Mouse (Mus musculus) forebrain, embryonic 14.5 days (tissue): ENCODE results near the gene Trmt10a. TPM values are rescaled to one million over a fixed set of nuclear protein-coding genes. Genes with fewer than 3 reads are reported as not detected.

Experiments
- ATAC-seq: fragments of 200-750 bp; cut with Nextera tagmentation; 2 replicates; pipeline ENCODE4 v1.8.0; 2017; ENCODE audit warnings: mild to moderate bottlenecking, moderate library complexity
- DNase-seq: peaks from one replicate; pipeline ENCODE4 v3.0.0-alpha.2; 2015; ENCODE audit warnings: low spot score
- H3K27ac ChIP-seq: fragments of 300-500 bp; sonication (generic); 2 replicates; pipeline ENCODE4 v1.5.1; 2014; ENCODE audit warnings: low read depth, mild to moderate bottlenecking, control low read depth, low read length, moderate library complexity
- H3K27me3 ChIP-seq: fragments of 300-500 bp; sonication (generic); replicated peaks from 2 replicates; pipeline ENCODE4 v1.6.1; 2014; ENCODE audit warnings: low read length, control low read depth, mixed read lengths; ENCODE audit not compliant: control insufficient read depth, insufficient read depth
- H3K36me3 ChIP-seq: fragments of 300-500 bp; sonication (generic); 2 replicates; pipeline ENCODE4 v1.6.1; 2014; ENCODE audit warnings: low read length, control low read depth; ENCODE audit not compliant: control insufficient read depth, insufficient read depth
- H3K4me1 ChIP-seq: fragments of 300-500 bp; sonication (generic); 2 replicates; pipeline ENCODE4 v1.6.1; 2014; ENCODE audit warnings: antibody characterized with exemption, low read length, control low read depth; ENCODE audit not compliant: control insufficient read depth, insufficient read depth
- H3K4me2 ChIP-seq: fragments of 300-500 bp; sonication (generic); 2 replicates; pipeline ENCODE4 v1.6.1; 2014; ENCODE audit warnings: mild to moderate bottlenecking, control low read depth, low read length
- H3K4me3 ChIP-seq: fragments of 300-500 bp; sonication (generic); 2 replicates; pipeline ENCODE4 v1.5.1; 2014; ENCODE audit warnings: low read depth, low read length, control low read depth
- H3K9ac ChIP-seq: fragments of 300-500 bp; sonication (generic); 2 replicates; pipeline ENCODE4 v1.6.1; 2014; ENCODE audit warnings: mild to moderate bottlenecking, low read length, control low read depth, moderate library complexity
- H3K9me3 ChIP-seq: fragments of 300-500 bp; sonication (generic); replicated peaks from 2 replicates; pipeline ENCODE4 v1.6.1; 2016; ENCODE audit warnings: low read length, control low read depth, mixed read lengths; ENCODE audit not compliant: control insufficient read depth
- WGBS: fragments of 180-500 bp; shearing (Covaris S2); extraction: QIAGEN DNeasy Blood & Tissue Kit; methylation state at CpG from one replicate; pipeline ENCODE4 v1.1.7; 2014; 5-methylcytosine and 5-hydroxymethylcytosine counted together
- polyA plus RNA-seq: library from polyadenylated mRNA; unstranded; fragments of >200 nt; fragmentation: Nextera tagmentation; extraction: Ambion mirVana; gene quantifications from 2 replicates; pipeline ENCODE4 v1.2.1, GENCODE M21; 2014

Trmt10a gene
- 6.0 and 9.5 TPM in 2 replicates for polyA plus RNA-seq

DNA sequence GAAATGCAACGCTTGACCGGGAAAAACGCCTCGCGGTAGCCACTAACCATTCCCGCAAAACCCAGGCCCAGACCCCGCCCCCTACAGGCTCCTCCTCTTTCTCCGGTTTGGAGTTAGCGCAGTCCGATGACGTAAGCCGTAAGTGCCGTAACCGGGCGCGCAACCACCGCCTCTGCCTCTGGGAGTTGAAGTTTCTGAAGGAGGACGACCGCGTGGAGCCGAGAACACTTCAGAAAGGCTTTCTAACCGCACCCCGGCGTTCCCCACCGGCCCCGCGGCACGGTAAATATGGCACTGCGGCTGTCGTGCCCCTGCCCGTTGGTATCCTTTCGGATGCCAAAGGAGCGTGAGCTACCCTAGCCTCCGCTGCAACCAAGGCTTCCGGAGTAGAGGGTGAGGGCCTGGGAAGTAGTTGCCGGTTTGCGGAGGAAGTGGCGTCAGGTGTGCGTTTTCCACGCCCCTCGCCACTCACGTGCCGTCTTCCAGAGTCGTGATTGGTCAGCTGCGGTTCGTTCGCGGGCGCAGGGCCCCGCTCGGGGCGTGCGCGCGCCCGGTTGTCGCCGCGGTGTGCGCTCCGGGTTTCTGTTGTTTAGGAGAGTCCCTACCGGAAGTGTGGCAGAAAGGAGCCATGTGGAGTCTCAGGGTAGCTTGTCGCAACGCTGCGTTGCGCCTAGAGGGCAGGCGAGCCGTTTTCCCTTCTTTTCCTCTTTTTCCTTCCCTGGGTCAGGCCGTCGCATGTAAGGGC lies at the start of gene Trmt10a:
TSS of gene Trmt10a (plus strand) at position 134 of the 745 bp plus-strand sequence.
- Histone ChIP-seq H3K4me3 (peak within 1 kb of the TSS; percentile 51), H3K4me2 (peak within 1 kb of the TSS; percentile 78), H3K9me3 (no peaks in the 10 kb centered on the region), H3K36me3 (no peaks in the 10 kb centered on the region), H3K27ac (peak within 1 kb of the TSS; percentile 99), H3K9ac (peak within 1 kb of the TSS; percentile 80), H3K27me3 (no peaks in the 10 kb centered on the region), H3K4me1 (no peaks in the 10 kb centered on the region; the same call in 1 of the 2 replicates)
- peak; percentile 98 for ATAC-seq
- under 1% methylated on average over 69 of the region's 70 CpGs for WGBS
- DNase-seq, result peak; percentile 99

- ATAC-seq (peak; percentile 32; the same call in 1 of the 2 replicates), DNase-seq (peak; percentile 33)
- H3K4me1 ChIP-seq, result no peaks in the 10 kb centered on the region
- no peaks in the 10 kb centered on the region for H3K9me3 ChIP-seq
- H3K27me3 ChIP-seq, result no peaks in the 10 kb centered on the region
- WGBS, result 64% methylated on average over 3 of the region's 3 CpGs
- no peaks in the 10 kb centered on the region for H3K36me3 ChIP-seq
- H3K9ac ChIP-seq, result no peak overlapping the region
- H3K4me2 ChIP-seq, result no peak overlapping the region
- no peak overlapping the region for H3K4me3 ChIP-seq
- H3K27ac ChIP-seq, result no peak overlapping the region; the same call in 1 of the 2 replicates
These were observed 47.9 kb upstream of the Trmt10a start for GRCm38 (mm10) chr3:138095301-138095700.

DNA sequence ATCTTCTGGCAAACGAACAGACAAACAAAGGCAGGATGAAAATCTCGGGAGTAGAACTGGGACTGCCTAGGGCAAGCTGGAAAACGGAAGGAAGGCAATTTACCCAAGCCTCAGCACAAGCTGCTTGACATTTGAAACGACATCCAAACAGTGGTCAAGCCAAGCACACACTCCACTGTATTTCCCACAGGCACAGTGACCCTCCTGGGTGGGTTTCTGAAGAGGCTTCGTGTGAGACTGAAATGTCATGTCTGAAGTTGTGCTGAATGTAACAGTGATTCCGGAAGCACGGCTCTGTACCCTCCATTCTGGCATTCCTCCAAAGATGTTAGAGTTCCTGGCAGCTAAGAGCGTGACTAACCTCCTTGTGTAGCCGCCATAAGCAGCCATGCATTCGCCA lies 47.5 kb upstream of the Trmt10a start:
- ATAC-seq, result peak; percentile 65
- Histone ChIP-seq H3K9ac (no peak overlapping the region), H3K27me3 (no peaks in the 10 kb centered on the region), H3K4me2 (no peak overlapping the region), H3K27ac (peak overlapping the region; percentile 21; the same call in 1 of the 2 replicates), H3K9me3 (no peaks in the 10 kb centered on the region), H3K36me3 (no peaks in the 10 kb centered on the region), H3K4me3 (no peak overlapping the region), H3K4me1 (no peaks in the 10 kb centered on the region)
- 52% methylated on average over 10 of the region's 10 CpGs for WGBS
- DNase-seq, result peak; percentile 78

- ATAC-seq, result peak; percentile 10; the same call in 1 of the 2 replicates
- no peaks in the 10 kb centered on the region for H3K4me1 ChIP-seq
- H3K36me3 ChIP-seq, result no peaks in the 10 kb centered on the region
- no peak overlapping the region for H3K4me3 ChIP-seq
- no peaks in the 10 kb centered on the region for H3K27me3 ChIP-seq
- H3K27ac ChIP-seq, result no peak overlapping the region
- no peak for DNase-seq
- no peaks in the 10 kb centered on the region for H3K9me3 ChIP-seq
- no peak overlapping the region for H3K4me2 ChIP-seq
- 86% methylated on average over 19 of the region's 19 CpGs for WGBS
- no peak overlapping the region for H3K9ac ChIP-seq
These were observed 46.8 kb upstream of the Trmt10a start for GRCm38 (mm10) chr3:138096263-138097028.

GRCm38 (mm10) chr3:138097718-138098117 lies 45.5 kb upstream of the Trmt10a start:
- Histone ChIP-seq H3K27me3 (no peaks in the 10 kb centered on the region), H3K9ac (no peak overlapping the region), H3K27ac (no peak overlapping the region), H3K36me3 (no peaks in the 10 kb centered on the region), H3K4me3 (no peak overlapping the region), H3K4me2 (no peak overlapping the region), H3K4me1 (no peaks in the 10 kb centered on the region), H3K9me3 (no peaks in the 10 kb centered on the region)
- WGBS, result 83% methylated on average over 1 of the region's 1 CpGs
- DNase-seq, result no peak
- ATAC-seq, result no peak; the same call in 1 of the 2 replicates

- no peak overlapping the region for H3K4me2 ChIP-seq
- no peak overlapping the region for H3K27ac ChIP-seq
- no peaks in the 10 kb centered on the region for H3K36me3 ChIP-seq
- 82% methylated on average over 4 of the region's 4 CpGs for WGBS
- DNase-seq (no peak), ATAC-seq (no peak)
- H3K4me3 ChIP-seq, result no peak overlapping the region
- no peaks in the 10 kb centered on the region for H3K4me1 ChIP-seq
- no peaks in the 10 kb centered on the region for H3K9me3 ChIP-seq
- H3K9ac ChIP-seq, result no peak overlapping the region
- no peaks in the 10 kb centered on the region for H3K27me3 ChIP-seq
These were observed 41.3 kb upstream of the Trmt10a start for GRCm38 (mm10) chr3:138101936-138102335.

DNA sequence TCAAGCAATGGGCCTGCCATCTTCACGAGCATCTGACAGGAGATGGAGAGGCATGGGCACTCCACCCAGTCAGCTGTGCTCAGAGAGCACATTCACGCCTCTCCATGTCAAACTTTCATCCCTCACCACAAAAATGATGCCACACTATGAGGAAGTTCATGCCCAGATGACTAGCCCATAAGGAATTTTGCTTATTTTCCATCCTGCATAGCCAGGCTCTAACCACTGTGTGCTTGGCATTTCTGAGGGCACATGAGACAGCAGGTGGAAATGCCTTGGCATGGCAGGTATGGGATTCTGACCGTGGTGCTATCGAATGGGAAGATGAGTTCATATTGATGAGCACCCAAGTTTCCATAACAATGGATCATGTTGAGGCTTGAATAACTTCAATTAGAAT lies 39.6 kb upstream of the Trmt10a start:
- DNase-seq, result no peak
- Histone ChIP-seq H3K27ac (no peak overlapping the region), H3K4me1 (no peaks in the 10 kb centered on the region), H3K36me3 (no peaks in the 10 kb centered on the region), H3K4me2 (no peak overlapping the region), H3K4me3 (no peak overlapping the region), H3K9me3 (no peaks in the 10 kb centered on the region), H3K27me3 (no peaks in the 10 kb centered on the region), H3K9ac (no peak overlapping the region)
- 92% methylated on average over 4 of the region's 4 CpGs for WGBS
- ATAC-seq, result no peak

- WGBS, result 84% methylated on average over 5 of the region's 5 CpGs
- ATAC-seq, result no peak
- H3K27ac ChIP-seq, result no peak overlapping the region
These were observed 38.2 kb upstream of the Trmt10a start for GRCm38 (mm10) chr3:138105056-138105455.

GRCm38 (mm10) chr3:138106887-138107286 lies 36.4 kb upstream of the Trmt10a start:
- Histone ChIP-seq H3K4me2 (no peak overlapping the region), H3K27me3 (no peaks in the 10 kb centered on the region), H3K27ac (no peak overlapping the region), H3K9ac (no peak overlapping the region), H3K9me3 (no peaks in the 10 kb centered on the region), H3K4me1 (no peaks in the 10 kb centered on the region), H3K4me3 (no peak overlapping the region), H3K36me3 (no peaks in the 10 kb centered on the region)
- ATAC-seq (no peak), DNase-seq (no peak)
- 96% methylated on average over 10 of the region's 10 CpGs for WGBS

More at GRCm38 (mm10) chr3:138105056-138105455, 38.2 kb upstream of the Trmt10a start:
- H3K36me3 ChIP-seq, result no peaks in the 10 kb centered on the region
- no peak overlapping the region for H3K4me2 ChIP-seq
- H3K4me1 ChIP-seq, result no peaks in the 10 kb centered on the region
- H3K9me3 ChIP-seq, result no peaks in the 10 kb centered on the region
- H3K9ac ChIP-seq, result no peak overlapping the region
- no peak overlapping the region for H3K4me3 ChIP-seq
- no peak for DNase-seq
- no peaks in the 10 kb centered on the region for H3K27me3 ChIP-seq
